Mouse (Mus musculus) liver, embryonic 16.5 days (tissue): ENCODE data around the gene Pno1. TPM values are rescaled to one million over a fixed set of nuclear protein-coding genes. Genes with fewer than 3 reads are reported as not detected.
A peak's percentile ranks its signal among the peaks of the same experiment; 100 is the strongest.
"Not testable (repeated sequence)": the region's sequence is repeated elsewhere in the genome, so short reads cannot be mapped to it uniquely, and the experiment has no call there.

ENCODE experiments used
- ATAC-seq: fragments of 200-750 bp; cut with Nextera tagmentation; 2 replicates; pipeline ENCODE4 v1.8.0; 2017; ENCODE audit warnings: low read depth, mild to moderate bottlenecking, moderate number of reproducible peaks, moderate library complexity
- H3K27ac ChIP-seq: fragments of 300-500 bp; sonication (generic); 2 replicates; pipeline ENCODE4 v1.5.1; 2014; ENCODE audit warnings: mild to moderate bottlenecking, low read length
- H3K27me3 ChIP-seq: fragments of 300-500 bp; sonication (generic); 2 replicates; pipeline ENCODE4 v1.6.1; 2014; ENCODE audit warnings: low read depth, low read length, mixed read lengths; ENCODE audit not compliant: control insufficient read depth, insufficient read depth
- H3K36me3 ChIP-seq: fragments of 300-500 bp; sonication (generic); 2 replicates; pipeline ENCODE4 v1.6.1; 2014; ENCODE audit warnings: mild to moderate bottlenecking; ENCODE audit not compliant: control insufficient read depth, insufficient read depth
- H3K4me1 ChIP-seq: fragments of 300-500 bp; sonication (generic); 2 replicates; pipeline ENCODE4 v1.6.1; 2014; ENCODE audit warnings: low read depth, low read length, mixed read lengths; ENCODE audit not compliant: control insufficient read depth
- H3K4me2 ChIP-seq: fragments of 300-500 bp; sonication (generic); 2 replicates; pipeline ENCODE4 v1.6.1; 2014; ENCODE audit warnings: low read depth, low read length, mixed read lengths
- H3K4me3 ChIP-seq: fragments of 300-500 bp; sonication (generic); 2 replicates; pipeline ENCODE4 v1.5.1; 2014; ENCODE audit warnings: low read depth, mild to moderate bottlenecking, low read length
- H3K9ac ChIP-seq: fragments of 300-500 bp; sonication (generic); 2 replicates; pipeline ENCODE4 v1.6.1; 2014; ENCODE audit warnings: low read depth, low read length
- H3K9me3 ChIP-seq: fragments of 300-500 bp; sonication (generic); replicated peaks from 2 replicates; pipeline ENCODE4 v1.6.1; 2016; ENCODE audit warnings: low read length; ENCODE audit not compliant: control insufficient read depth
- WGBS: fragments of 180-500 bp; shearing (Covaris S2); extraction: QIAGEN DNeasy Blood & Tissue Kit; methylation state at CpG from one replicate; pipeline ENCODE4 v1.1.7; 2014; ENCODE audit not compliant: insufficient replicate concordance; 5-methylcytosine and 5-hydroxymethylcytosine counted together
- polyA plus RNA-seq: library from polyadenylated mRNA; unstranded; fragments of >200 nt; fragmentation: Nextera tagmentation; extraction: Ambion mirVana; gene quantifications from 2 replicates; pipeline ENCODE4 v1.2.1, GENCODE M21; 2015

Gene Pno1
- polyA plus RNA-seq = 21.5 and 28.5 TPM in 2 replicates

- Histone ChIP-seq H3K4me3 (peak within 1 kb of the TSS; percentile 94), H3K4me1 (peaks cover 14% of the 10 kb centered on the region), H3K9ac (peak within 1 kb of the TSS; percentile 76), H3K27me3 (no peaks in the 10 kb centered on the region), H3K9me3 (no peaks in the 10 kb centered on the region), H3K4me2 (peak within 1 kb of the TSS; percentile 86), H3K36me3 (no peaks in the 10 kb centered on the region), H3K27ac (peak within 1 kb of the TSS; percentile 89)
- under 1% methylated on average over 65 of the region's 65 CpGs for WGBS
- ATAC-seq = peak; percentile 97
Observed at GRCm38 (mm10) chr11:17211258-17212140, at the start of gene Pno1. Gene Pno1, minus strand, starts transcription at chr11:17211568.

GRCm38 (mm10) chr11:17257861-17258260, 46.5 kb upstream of the Pno1 start:
- Histone ChIP-seq H3K27ac (peak overlapping the region; percentile 91), H3K9ac (peak overlapping the region; percentile 86), H3K4me3 (peak overlapping the region; percentile 95), H3K27me3 (no peaks in the 10 kb centered on the region), H3K4me2 (peak overlapping the region; percentile 78), H3K4me1 (peaks cover 3% of the 10 kb centered on the region), H3K36me3 (no peaks in the 10 kb centered on the region), H3K9me3 (no peaks in the 10 kb centered on the region)
- ATAC-seq = peak; percentile 26
- under 1% methylated on average over 17 of the region's 17 CpGs for WGBS

GRCm38 (mm10) chr11:17257443-17257842, 46.1 kb upstream of the Pno1 start, which contains the start of gene C1d:
Gene C1d, plus strand, starts transcription at chr11:17257579.
- Histone ChIP-seq H3K4me3 (peak within 1 kb of the TSS; percentile 95), H3K4me2 (peak within 1 kb of the TSS; percentile 78), H3K9me3 (no peaks in the 10 kb centered on the region), H3K9ac (peak within 1 kb of the TSS; percentile 86), H3K4me1 (peaks cover 3% of the 10 kb centered on the region), H3K27ac (peak within 1 kb of the TSS; percentile 91), H3K27me3 (no peaks in the 10 kb centered on the region), H3K36me3 (no peaks in the 10 kb centered on the region)
- ATAC-seq = peak; percentile 96
- WGBS = under 1% methylated on average over 33 of the region's 33 CpGs

- Histone ChIP-seq H3K27ac (no peak overlapping the region), H3K9me3 (no peaks in the 10 kb centered on the region), H3K4me2 (peak overlapping the region; percentile 78), H3K36me3 (no peaks in the 10 kb centered on the region), H3K27me3 (no peaks in the 10 kb centered on the region), H3K4me3 (peak overlapping the region; percentile 95), H3K9ac (peak overlapping the region; percentile 86), H3K4me1 (peaks cover 3% of the 10 kb centered on the region)
- peak; percentile 40; the same call in 1 of the 2 replicates for ATAC-seq
- WGBS = 48% methylated on average over 8 of the region's 8 CpGs
Observed at GRCm38 (mm10) chr11:17256813-17257365, 45.5 kb upstream of the Pno1 start.

GRCm38 (mm10) chr11:17248715-17249114, 37.3 kb upstream of the Pno1 start:
- Histone ChIP-seq H3K4me1 (no peaks in the 10 kb centered on the region), H3K27me3 (no peaks in the 10 kb centered on the region), H3K27ac (no peak overlapping the region), H3K4me3 (no peak overlapping the region), H3K9me3 (no peaks in the 10 kb centered on the region), H3K4me2 (no peak overlapping the region), H3K9ac (no peak overlapping the region), H3K36me3 (no peaks in the 10 kb centered on the region)
- no peak for ATAC-seq

- not testable (repeated sequence) for ATAC-seq, H3K27ac ChIP-seq, H3K9ac ChIP-seq, H3K27me3 ChIP-seq, H3K36me3 ChIP-seq, H3K4me3 ChIP-seq, H3K4me2 ChIP-seq, H3K9me3 ChIP-seq, H3K4me1 ChIP-seq
- 70% methylated on average over 5 of the region's 5 CpGs for WGBS
Observed at GRCm38 (mm10) chr11:17238598-17238997, 27.2 kb upstream of the Pno1 start.

GRCm38 (mm10) chr11:17236449-17237037, 25.2 kb upstream of the Pno1 start:
- H3K9ac ChIP-seq = no peak overlapping the region
- no peak overlapping the region for H3K4me3 ChIP-seq
- ATAC-seq = peak; percentile 55
- H3K27ac ChIP-seq = no peak overlapping the region
- 20% methylated on average over 5 of the region's 5 CpGs for WGBS
- no peaks in the 10 kb centered on the region; the same call in 1 of the 2 replicates for H3K4me1 ChIP-seq
- no peaks in the 10 kb centered on the region for H3K9me3 ChIP-seq
- no peak overlapping the region for H3K4me2 ChIP-seq
- no peaks in the 10 kb centered on the region for H3K27me3 ChIP-seq
- peaks cover 4% of the 10 kb centered on the region; the same call in 1 of the 2 replicates for H3K36me3 ChIP-seq

- H3K9me3 ChIP-seq = no peaks in the 10 kb centered on the region
- H3K4me1 ChIP-seq = no peaks in the 10 kb centered on the region; the same call in 1 of the 2 replicates
- peaks cover 8% of the 10 kb centered on the region for H3K36me3 ChIP-seq
- H3K27me3 ChIP-seq = no peaks in the 10 kb centered on the region
- H3K4me3 ChIP-seq = no peak overlapping the region
- no peak for ATAC-seq
- H3K27ac ChIP-seq = no peak overlapping the region
- WGBS = 74% methylated on average over 5 of the region's 5 CpGs
- H3K4me2 ChIP-seq = no peak overlapping the region
- no peak overlapping the region for H3K9ac ChIP-seq
Observed at GRCm38 (mm10) chr11:17232792-17233191, 21.4 kb upstream of the Pno1 start.
